Mouse (Mus musculus) embryo, embryonic 9.5 days (tissue): ENCODE measurements around the gene Abcb1b.
"Not testable (repeated sequence)": the region's sequence is repeated elsewhere in the genome, so short reads cannot be mapped to it uniquely, and the experiment has no call there.

Source experiments
- DNase-seq: peaks from one replicate; pipeline ENCODE4 v3.0.0-alpha.2; 2017; ENCODE audit errors: extremely low spot score

Abcb1b gene

GRCm38 (mm10) chr5:8797987-8798751, at the start of gene Abcb1b:
TSS of gene Abcb1b (plus strand) at chr5:8798147.
- peak; percentile 55 for DNase-seq

- no peak for DNase-seq
These were observed 25.1 kb upstream of the Abcb1b start for GRCm38 (mm10) chr5:8772866-8773265.

GRCm38 (mm10) chr5:8778311-8778710, 19.6 kb upstream of the Abcb1b start:
- DNase-seq, result no peak

- DNase-seq, result no peak
These were observed 19.2 kb upstream of the Abcb1b start for GRCm38 (mm10) chr5:8778751-8779150.

- DNase-seq, result no peak
These were observed 5.7 kb upstream of the Abcb1b start for GRCm38 (mm10) chr5:8792281-8792680.

GRCm38 (mm10) chr5:8798752-8799115, 787 bp downstream of the Abcb1b start:
- DNase-seq, result no peak

- DNase-seq, result no peak
These were observed 7.8 kb downstream of the Abcb1b start for GRCm38 (mm10) chr5:8805742-8806141.

GRCm38 (mm10) chr5:8807137-8808004, 9.4 kb downstream of the Abcb1b start:
- DNase-seq, result no peak

- no peak for DNase-seq
These were observed 15.9 kb downstream of the Abcb1b start for GRCm38 (mm10) chr5:8813872-8814271.

- peak; percentile 12 for DNase-seq
These were observed 22.0 kb downstream of the Abcb1b start for GRCm38 (mm10) chr5:8819635-8820591.

GRCm38 (mm10) chr5:8820592-8821104, 22.7 kb downstream of the Abcb1b start:
- DNase-seq, result not testable (repeated sequence)

GRCm38 (mm10) chr5:8838661-8839438, 40.9 kb downstream of the Abcb1b start:
- no peak for DNase-seq

- DNase-seq, result no peak
These were observed 41.7 kb downstream of the Abcb1b start for GRCm38 (mm10) chr5:8839651-8840050.

GRCm38 (mm10) chr5:8840887-8841286, 42.9 kb downstream of the Abcb1b start:
- DNase-seq, result peak; percentile 63

- no peak for DNase-seq
These were observed 44.9 kb downstream of the Abcb1b start for GRCm38 (mm10) chr5:8842815-8843214.

- not testable (repeated sequence) for DNase-seq
These were observed 50.9 kb downstream of the Abcb1b start for GRCm38 (mm10) chr5:8848607-8849575.

- DNase-seq, result no peak
These were observed 52.9 kb downstream of the Abcb1b start for GRCm38 (mm10) chr5:8850851-8851250.

GRCm38 (mm10) chr5:8857201-8857600, 59.3 kb downstream of the Abcb1b start:
- DNase-seq, result no peak

- DNase-seq, result no peak
These were observed 63.9 kb downstream of the Abcb1b start for GRCm38 (mm10) chr5:8861811-8862210.
